Mouse (Mus musculus) forebrain, embryonic 11.5 days (tissue): Measurements from ENCODE around the gene Col16a1. TPM values are rescaled to one million over a fixed set of nuclear protein-coding genes. Genes with fewer than 3 reads are reported as not detected.

Source experiments
- ATAC-seq: fragments of 200-750 bp; cut with Nextera tagmentation; replicated peaks from 2 replicates; pipeline ENCODE4 v1.8.0; 2017; ENCODE audit warnings: moderate TSS enrichment; ENCODE audit not compliant: low FRiP score
- DNase-seq: peaks from one replicate; pipeline ENCODE4 v3.0.0-alpha.2; 2017; ENCODE audit warnings: low spot score
- H3K27ac ChIP-seq: fragments of 300-500 bp; sonication (generic); 2 replicates; pipeline ENCODE4 v1.5.1; 2014; ENCODE audit warnings: low read depth, low read length
- H3K27me3 ChIP-seq: fragments of 300-500 bp; sonication (generic); 2 replicates; pipeline ENCODE4 v1.6.1; 2014; ENCODE audit warnings: mild to moderate bottlenecking, low read length, mixed read lengths; ENCODE audit not compliant: control insufficient read depth, insufficient read depth
- H3K36me3 ChIP-seq: fragments of 300-500 bp; sonication (generic); 2 replicates; pipeline ENCODE4 v1.6.1; 2014; ENCODE audit warnings: mild to moderate bottlenecking, low read length, moderate library complexity, mixed read lengths; ENCODE audit not compliant: control insufficient read depth, insufficient read depth
- H3K4me1 ChIP-seq: fragments of 300-500 bp; sonication (generic); replicated peaks from 2 replicates; pipeline ENCODE4 v1.6.1; 2014; ENCODE audit warnings: low read length, mixed read lengths; ENCODE audit not compliant: control insufficient read depth, insufficient read depth
- H3K4me2 ChIP-seq: fragments of 300-500 bp; sonication (generic); 2 replicates; pipeline ENCODE4 v1.6.1; 2014; ENCODE audit warnings: low read depth, mild to moderate bottlenecking, low read length, moderate library complexity, mixed read lengths; ENCODE audit not compliant: severe bottlenecking
- H3K4me3 ChIP-seq: fragments of 300-500 bp; sonication (generic); 2 replicates; pipeline ENCODE4 v1.5.1; 2014; ENCODE audit warnings: low read depth, low read length
- H3K9ac ChIP-seq: fragments of 300-500 bp; sonication (generic); 2 replicates; pipeline ENCODE4 v1.6.1; 2014; ENCODE audit warnings: low read length
- H3K9me3 ChIP-seq: fragments of 300-500 bp; sonication (generic); 2 replicates; pipeline ENCODE4 v1.6.1; 2016; ENCODE audit warnings: low read length, mixed read lengths; ENCODE audit not compliant: control insufficient read depth
- WGBS: fragments of 180-500 bp; shearing (Covaris S2); extraction: QIAGEN DNeasy Blood & Tissue Kit; methylation state at CpG from one replicate; pipeline ENCODE4 v1.1.7; 2014; 5-methylcytosine and 5-hydroxymethylcytosine counted together
- polyA plus RNA-seq: library from polyadenylated mRNA; unstranded; fragments of >200 nt; fragmentation: Nextera tagmentation; extraction: Ambion mirVana; gene quantifications from 2 replicates; pipeline ENCODE4 v1.2.1, GENCODE M21; 2014

The Col16a1 gene
- polyA plus RNA-seq, 1 experiment from 2014 or later, result 5.9 TPM

DNA sequence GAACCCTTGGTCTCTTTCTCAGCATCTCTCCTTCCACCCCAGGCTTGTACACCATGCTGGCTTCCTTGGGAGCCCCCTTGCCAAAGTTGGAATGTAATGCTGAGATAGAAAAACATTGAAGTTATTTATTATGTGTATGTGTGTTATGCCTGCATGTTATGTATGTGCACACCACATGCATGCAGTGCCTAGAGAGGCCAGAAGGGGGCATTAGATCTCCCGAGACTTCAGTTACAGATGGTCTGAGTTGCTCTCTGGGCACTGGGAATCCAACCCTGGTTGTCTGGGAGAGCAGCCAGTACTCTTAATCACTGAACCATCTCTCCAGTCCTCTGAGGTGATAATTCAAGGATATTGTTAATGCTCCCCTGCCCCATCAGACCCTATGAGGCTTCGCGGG, 4.6 kb downstream of the Col16a1 start:
- Histone ChIP-seq H3K4me2 (no peak overlapping the region), H3K27me3 (peaks cover 4% of the 10 kb centered on the region; the same call in 1 of the 2 replicates), H3K27ac (no peak overlapping the region), H3K9ac (no peak overlapping the region), H3K4me3 (no peak overlapping the region), H3K4me1 (peaks cover 17% of the 10 kb centered on the region), H3K36me3 (no peaks in the 10 kb centered on the region), H3K9me3 (no peaks in the 10 kb centered on the region; the same call in 1 of the 2 replicates)
- DNase-seq (no peak), ATAC-seq (no peak)
- WGBS, result 92% methylated on average over 3 of the region's 3 CpGs

DNA sequence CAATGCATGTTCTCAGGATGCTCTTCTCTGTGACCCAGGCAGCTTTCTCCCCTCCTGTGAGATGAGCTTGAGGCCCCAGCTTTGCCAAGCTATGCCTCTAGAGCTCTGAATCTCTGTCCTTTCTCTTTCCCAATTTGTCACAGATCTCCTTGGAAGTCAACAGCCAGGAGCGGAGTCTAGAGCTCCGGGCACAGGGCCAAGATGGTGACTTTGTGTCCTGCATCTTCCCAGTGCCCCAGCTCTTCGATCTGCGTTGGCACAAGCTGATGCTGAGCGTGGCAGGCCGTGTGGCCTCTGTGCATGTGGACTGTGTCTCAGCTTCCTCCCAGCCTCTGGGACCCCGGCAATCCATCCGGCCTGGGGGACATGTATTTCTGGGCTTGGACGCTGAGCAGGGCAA, 5.5 kb downstream of the Col16a1 start:
- ATAC-seq (no peak), DNase-seq (no peak)
- Histone ChIP-seq H3K4me3 (no peak overlapping the region), H3K36me3 (no peaks in the 10 kb centered on the region), H3K4me1 (peaks cover 9% of the 10 kb centered on the region), H3K9me3 (no peaks in the 10 kb centered on the region; the same call in 1 of the 2 replicates), H3K27ac (no peak overlapping the region), H3K9ac (no peak overlapping the region), H3K27me3 (no peaks in the 10 kb centered on the region; the same call in 1 of the 2 replicates), H3K4me2 (no peak overlapping the region)
- 96% methylated on average over 9 of the region's 9 CpGs for WGBS

DNA sequence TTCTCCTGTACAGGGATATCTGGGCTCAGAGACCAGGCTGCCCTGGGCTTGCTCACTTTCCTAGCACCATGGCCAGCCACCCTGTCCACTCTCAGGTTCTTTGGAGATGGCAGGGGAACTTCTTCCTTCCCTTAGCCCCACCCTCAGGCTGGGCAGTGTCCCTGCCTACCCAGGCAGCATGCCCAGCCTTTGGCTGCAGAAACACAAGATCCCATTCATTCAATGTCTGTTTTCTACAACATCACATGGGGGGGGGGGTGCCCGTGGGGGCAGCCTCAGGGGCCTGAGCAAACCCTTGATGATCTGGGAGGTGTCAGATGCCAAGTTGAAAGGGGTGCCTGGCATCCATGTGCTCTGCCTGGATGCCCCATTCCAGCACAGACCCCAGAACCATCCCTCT, 7.1 kb downstream of the Col16a1 start:
- Histone ChIP-seq H3K36me3 (no peaks in the 10 kb centered on the region), H3K27ac (no peak overlapping the region)

DNA sequence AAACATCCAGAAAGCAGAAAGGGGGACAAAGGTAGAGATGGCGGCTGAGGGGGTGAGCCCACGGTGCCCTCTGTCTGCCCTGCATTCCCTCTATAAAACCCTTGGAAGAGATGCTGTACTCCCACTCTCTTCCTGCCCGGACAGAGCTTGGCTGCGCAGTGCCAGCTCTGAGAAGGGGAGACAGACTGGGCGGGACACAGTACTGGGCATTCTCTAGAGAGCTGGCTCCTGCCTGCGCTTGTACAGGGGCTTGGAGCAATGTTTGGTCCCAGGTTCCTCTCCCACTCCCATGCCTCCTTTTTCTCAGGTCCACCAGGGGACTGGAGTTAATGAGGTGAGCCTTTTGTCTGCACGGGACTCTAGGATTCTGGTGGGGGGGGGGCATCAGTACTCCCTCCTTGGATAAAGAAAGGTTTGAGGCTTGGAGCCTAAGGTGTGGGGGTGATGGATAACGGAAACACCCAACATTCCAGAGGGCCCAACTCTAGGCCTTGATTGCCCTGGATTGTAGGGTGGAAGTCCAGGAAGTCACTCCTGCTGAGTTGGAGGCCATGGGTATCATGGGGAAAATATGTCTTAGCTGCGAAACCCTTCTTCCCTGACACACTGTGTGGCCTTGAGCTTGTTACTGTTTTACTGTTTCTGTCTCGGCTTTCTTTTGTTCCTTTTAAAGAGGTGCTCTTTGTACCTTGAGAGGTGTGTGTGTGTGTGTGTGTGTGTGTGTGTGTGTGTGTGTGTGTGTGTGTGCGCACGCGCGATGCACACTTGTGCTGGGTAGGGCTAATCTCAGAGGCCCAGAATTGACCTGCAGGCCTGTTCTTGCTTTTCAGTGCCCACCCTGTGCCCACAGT, 7.7 kb downstream of the Col16a1 start:
- Histone ChIP-seq H3K9me3 (no peaks in the 10 kb centered on the region; the same call in 1 of the 2 replicates), H3K4me2 (no peak overlapping the region), H3K4me1 (peaks cover 9% of the 10 kb centered on the region), H3K9ac (no peak overlapping the region), H3K36me3 (no peaks in the 10 kb centered on the region), H3K4me3 (no peak overlapping the region), H3K27me3 (no peaks in the 10 kb centered on the region), H3K27ac (no peak overlapping the region)
- ATAC-seq (no peak), DNase-seq (no peak)
- 76% methylated on average over 14 of the region's 14 CpGs for WGBS

More for the DNA sequence above, 7.1 kb downstream of the Col16a1 start:
- no peak for ATAC-seq
- no peak overlapping the region for H3K4me2 ChIP-seq
- H3K27me3 ChIP-seq, result no peaks in the 10 kb centered on the region
- H3K9me3 ChIP-seq, result no peaks in the 10 kb centered on the region; the same call in 1 of the 2 replicates
- H3K4me3 ChIP-seq, result no peak overlapping the region
- no peak overlapping the region for H3K9ac ChIP-seq
- WGBS, result 65% methylated on average over 1 of the region's 1 CpGs
- no peak for DNase-seq
- H3K4me1 ChIP-seq, result peaks cover 9% of the 10 kb centered on the region

DNA sequence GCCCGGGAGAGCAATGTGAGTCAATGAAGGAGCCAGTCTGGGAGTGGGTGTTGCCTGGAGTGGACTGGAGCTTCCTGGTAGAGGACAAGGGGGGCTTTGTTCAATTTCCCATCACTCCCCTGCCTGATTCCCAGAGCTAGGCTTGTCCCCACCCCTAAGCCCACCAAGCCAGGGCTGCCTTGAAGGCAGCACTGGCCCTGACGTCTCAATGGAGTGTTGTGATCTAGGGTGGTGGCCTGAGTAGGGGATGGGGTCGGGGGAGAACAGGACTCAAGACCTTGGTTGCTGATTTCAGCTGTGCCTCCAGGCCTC, 8.3 kb downstream of the Col16a1 start:
- Histone ChIP-seq H3K4me2 (no peak overlapping the region), H3K9ac (no peak overlapping the region), H3K27ac (no peak overlapping the region), H3K4me3 (no peak overlapping the region), H3K27me3 (no peaks in the 10 kb centered on the region), H3K9me3 (no peaks in the 10 kb centered on the region; the same call in 1 of the 2 replicates), H3K4me1 (peaks cover 9% of the 10 kb centered on the region), H3K36me3 (no peaks in the 10 kb centered on the region)
- no peak for ATAC-seq
- DNase-seq, result no peak
- 35% methylated on average over 3 of the region's 3 CpGs for WGBS

DNA sequence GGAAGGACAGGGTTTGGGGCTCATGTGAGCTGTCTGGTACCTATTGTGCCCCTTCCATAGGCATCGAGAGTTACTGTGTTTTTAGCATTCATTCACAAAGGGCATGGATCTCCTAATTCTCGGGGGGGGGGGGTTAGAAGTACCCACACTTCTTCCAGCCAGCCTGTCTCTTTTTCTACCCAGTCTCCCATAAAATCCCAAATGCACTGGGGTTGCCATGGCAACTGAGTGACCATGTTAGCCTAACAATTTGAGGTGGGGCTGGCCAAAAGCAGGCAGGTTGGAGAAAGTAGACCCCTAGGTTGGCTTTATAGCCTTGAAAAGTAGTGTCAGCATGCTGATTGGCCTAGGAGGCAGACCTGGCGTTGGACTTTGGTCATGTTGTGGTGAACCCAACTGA, 8.8 kb downstream of the Col16a1 start:
- H3K9me3 ChIP-seq, result no peaks in the 10 kb centered on the region; the same call in 1 of the 2 replicates
- no peak overlapping the region for H3K4me3 ChIP-seq
- WGBS, result 48% methylated on average over 3 of the region's 3 CpGs
- no peak overlapping the region for H3K4me2 ChIP-seq
- no peak for ATAC-seq
- H3K27ac ChIP-seq, result no peak overlapping the region
- DNase-seq, result no peak
- peaks cover 9% of the 10 kb centered on the region for H3K4me1 ChIP-seq
- no peak overlapping the region for H3K9ac ChIP-seq
- no peaks in the 10 kb centered on the region for H3K27me3 ChIP-seq
- no peaks in the 10 kb centered on the region for H3K36me3 ChIP-seq

DNA sequence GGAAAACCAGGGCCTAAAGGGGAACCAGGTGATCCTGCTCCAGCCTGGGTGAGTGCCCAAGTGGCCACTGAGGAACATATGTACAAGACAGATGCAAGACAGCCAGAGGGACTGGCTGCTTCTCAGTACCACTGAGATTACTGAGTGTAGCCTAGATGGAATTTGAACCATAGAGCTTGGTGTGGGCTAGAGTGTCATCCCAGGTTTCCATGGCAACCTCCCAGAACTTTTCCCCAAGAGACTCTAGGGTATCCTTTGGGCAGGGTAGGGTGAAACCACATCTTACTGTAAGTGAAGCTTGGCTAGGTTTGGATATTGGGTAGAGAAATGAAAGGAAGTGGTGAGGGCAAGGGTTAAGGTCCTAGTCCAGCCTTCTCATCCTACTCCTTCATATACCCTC, 13.3 kb downstream of the Col16a1 start:
- 0 out of 2 replicates have a peak, but pooled peaks cover 2% of the 10 kb centered on the region for H3K27me3 ChIP-seq
- no peak overlapping the region for H3K4me3 ChIP-seq
- H3K4me1 ChIP-seq, result peaks cover 4% of the 10 kb centered on the region
- H3K4me2 ChIP-seq, result no peak overlapping the region
- no peaks in the 10 kb centered on the region for H3K36me3 ChIP-seq
- no peak overlapping the region for H3K27ac ChIP-seq
- H3K9me3 ChIP-seq, result no peaks in the 10 kb centered on the region
- no peak overlapping the region for H3K9ac ChIP-seq
- DNase-seq, result no peak
- no peak for ATAC-seq

DNA sequence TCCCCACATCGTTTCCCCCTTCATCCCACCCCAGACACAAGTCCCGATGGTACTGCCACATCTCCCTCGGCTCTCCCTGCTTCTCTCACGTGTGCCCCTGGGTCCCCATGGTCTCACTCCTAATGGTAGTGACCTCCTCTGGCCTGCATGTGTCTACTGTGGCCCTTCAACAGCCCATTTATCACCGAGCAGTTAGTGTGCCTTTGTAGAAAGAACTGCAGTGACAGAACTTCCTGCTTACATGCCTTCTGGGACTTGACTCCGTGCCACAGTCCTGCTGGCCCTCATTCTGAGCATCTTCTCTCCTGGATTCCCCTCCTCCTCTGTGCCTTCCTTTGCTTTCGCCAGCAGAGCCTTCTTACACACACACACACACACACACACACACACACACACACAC, 15.6 kb downstream of the Col16a1 start:
- 84% methylated on average over 7 of the region's 7 CpGs for WGBS

DNA sequence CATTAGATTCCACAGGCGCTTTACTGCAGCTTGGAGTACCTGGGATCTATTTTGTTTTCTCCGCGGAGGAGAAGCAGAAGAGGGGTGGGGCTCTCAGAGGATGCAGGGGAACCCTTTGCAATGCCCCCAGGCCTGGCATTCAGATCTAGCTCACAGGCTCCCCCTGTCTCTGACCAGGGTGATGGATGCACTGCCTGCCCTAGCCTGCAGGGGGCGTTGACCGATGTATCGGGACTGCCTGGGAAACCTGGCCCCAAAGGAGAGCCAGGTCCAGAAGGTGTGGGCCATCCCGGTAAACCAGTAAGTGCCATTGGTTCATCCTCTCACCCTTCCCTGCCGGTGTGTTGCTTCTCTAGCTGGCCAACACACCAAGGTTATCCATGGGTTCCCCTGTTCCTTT, 19.2 kb downstream of the Col16a1 start:
- DNase-seq (peak; percentile 64), ATAC-seq (no peak)
- whole genome bisulfite sequencing, result 5% methylated on average over 8 of the region's 8 CpGs

More for the DNA sequence above, 15.6 kb downstream of the Col16a1 start:
- H3K27ac ChIP-seq, result no peak overlapping the region
- no peaks in the 10 kb centered on the region for H3K36me3 ChIP-seq
- no peak for ATAC-seq
- no peak for DNase-seq
- no peak overlapping the region for H3K4me2 ChIP-seq
- no peak overlapping the region for H3K4me3 ChIP-seq
- H3K4me1 ChIP-seq, result no peaks in the 10 kb centered on the region
- no peaks in the 10 kb centered on the region for H3K9me3 ChIP-seq
- H3K9ac ChIP-seq, result no peak overlapping the region
- H3K27me3 ChIP-seq, result 0 out of 2 replicates have a peak, but pooled peaks cover 2% of the 10 kb centered on the region

More for the DNA sequence above, 19.2 kb downstream of the Col16a1 start:
- Histone ChIP-seq H3K4me2 (no peak overlapping the region), H3K27ac (no peak overlapping the region), H3K9me3 (no peaks in the 10 kb centered on the region), H3K9ac (no peak overlapping the region), H3K4me1 (no peaks in the 10 kb centered on the region), H3K27me3 (0 out of 2 replicates have a peak, but pooled peaks cover 2% of the 10 kb centered on the region), H3K36me3 (no peaks in the 10 kb centered on the region), H3K4me3 (no peak overlapping the region)
